In the genomic region with DNA sequence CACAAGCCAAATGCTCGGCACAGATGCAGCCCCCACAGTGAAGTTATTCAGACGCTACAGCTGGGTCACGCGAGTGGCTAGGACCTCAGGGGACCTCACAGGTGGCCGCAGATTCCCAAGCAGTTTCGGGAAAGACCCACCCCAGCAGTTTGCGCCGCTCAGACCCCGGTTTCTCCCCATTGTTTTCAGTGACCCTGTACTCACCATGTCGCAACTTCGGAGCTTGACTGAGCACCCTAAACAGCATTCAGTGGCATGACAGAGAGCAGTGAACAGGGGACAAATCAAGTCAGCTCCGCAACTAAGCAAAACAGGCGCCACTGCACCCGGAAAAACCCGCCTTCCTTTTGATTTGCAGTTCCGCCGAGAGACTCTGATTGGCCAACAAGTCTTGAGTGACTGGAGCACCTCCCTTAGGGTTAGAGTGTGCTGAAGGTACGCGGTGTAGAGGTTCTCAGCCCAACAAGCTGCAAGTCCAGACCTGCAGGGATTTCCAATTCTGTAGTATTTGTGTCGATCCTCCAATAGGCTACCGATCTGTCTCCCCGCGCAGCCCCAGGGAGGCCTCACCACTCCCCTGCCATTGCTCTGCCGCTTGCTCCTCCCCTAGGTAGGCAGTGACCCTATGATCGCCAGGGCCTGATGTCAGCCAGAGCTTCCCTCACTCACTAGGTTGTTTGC, we compare ENCODE assay signal across 8 mouse cellular contexts. TPM values are rescaled to one million over a fixed set of nuclear protein-coding genes. Genes with fewer than 3 reads are reported as not detected.
DNase-seq lines count a peak whose midpoint lies in the region; ATAC-seq and TF ChIP-seq lines count a peak whose summit lies in the region.
"Not testable (repeated sequence)": the region's sequence is repeated elsewhere in the genome, so short reads cannot be mapped to it uniquely, and the experiment has no call there.

A gene (minus strand): TSS at position 496 of the 681 bp plus-strand sequence.

- WGBS in cerebellum, adult 2 months, result under 1% methylated on average over 25 of the region's 25 CpGs
- WGBS in forebrain, postnatal 0 days, result 2% methylated on average over 23 of the region's 25 CpGs
- WGBS in lung, embryonic 15.5 days, result under 1% methylated on average over 25 of the region's 25 CpGs
- WGBS in olfactory bulb, adult 2 months, result under 1% methylated on average over 25 of the region's 25 CpGs

- not testable (repeated sequence) for H3K4me1 ChIP-seq in MEL (ENCODE audit: control insufficient read depth in 1 of 2, insufficient read depth in 2 of 2, low read length in 2 of 2); cerebellum, adult 2 months (ENCODE audit: control insufficient read depth, insufficient read depth, low read length); forebrain, postnatal 0 days (ENCODE audit: insufficient read depth); lung, embryonic 15.5 days; olfactory bulb, adult 2 months (ENCODE audit: control insufficient read depth, insufficient read depth, low read length)

- ATAC-seq in forebrain, postnatal 0 days, result peak; percentile 97
- ATAC-seq in hematopoietic stem cell, adult 5-6 weeks (replicated peaks in 1 of 2; ENCODE audit: insufficient read depth in 1 of 2, low FRiP score in 2 of 2, low TSS enrichment in 1 of 2, low read depth in 1 of 2, poor library complexity in 2 of 2, severe bottlenecking in 2 of 2), result peak; percentile 99
- ATAC-seq in lung, embryonic 15.5 days (ENCODE audit: borderline replicate concordance, extremely low read depth, low FRiP score, low TSS enrichment), result peak; percentile 94

- DNase-seq in MEL (ENCODE audit: low read depth, low spot score), result peak; percentile 87
- peak; percentile 78 to 83 for DNase-seq in cerebellum, adult 2 months
- peak; percentile 33 for DNase-seq in forebrain, postnatal 0 days
- peak; percentile 46 for DNase-seq in layer of hippocampus, adult 9-10 months (ENCODE audit: low spot score)
- DNase-seq in thymus, postnatal 0 days (ENCODE audit: low spot score), result peak; percentile 72

- H3K9me3 ChIP-seq in MEL (replicated peaks; ENCODE audit: insufficient read depth, low read length); forebrain, postnatal 0 days (ENCODE audit: low read length); lung, embryonic 15.5 days: not testable (repeated sequence)

- TF ChIP-seq EP300 in MEL (IDR thresholded peaks at IDR 0.05; ENCODE audit: low read depth in 1 of 2, low read length in 2 of 2), result not testable (repeated sequence)

- not testable (repeated sequence) for H3K27me3 ChIP-seq in MEL (ENCODE audit: control insufficient read depth in 1 of 2, insufficient read depth in 2 of 2, low read length in 2 of 2); cerebellum, adult 2 months (ENCODE audit: control insufficient read depth, insufficient read depth, low read length); forebrain, postnatal 0 days (ENCODE audit: insufficient read depth, low read length); lung, embryonic 15.5 days

- TF ChIP-seq CTCF in MEL (IDR thresholded peaks at IDR 0.05 in 2 of 3, conservative IDR thresholded peaks at IDR 0.05 in 1 of 3; ENCODE audit: control insufficient read depth in 1 of 3, insufficient read depth in 1 of 3, low read depth in 2 of 3, low read length in 3 of 3, poor library complexity in 1 of 3, severe bottlenecking in 1 of 3); cerebellum, adult 2 months (IDR thresholded peaks at IDR 0.05; ENCODE audit: borderline replicate concordance, insufficient read depth, low read depth, low read length); forebrain, postnatal 0 days (IDR thresholded peaks at IDR 0.05; ENCODE audit: low read depth); olfactory bulb, adult 2 months (IDR thresholded peaks at IDR 0.05; ENCODE audit: insufficient read depth, low read depth, low read length): not testable (repeated sequence)

- H3K79me2 ChIP-seq in MEL (ENCODE audit: control insufficient read depth, insufficient read depth, low read length, poor library complexity), result not testable (repeated sequence)

- not testable (repeated sequence) for H3K36me3 ChIP-seq in MEL (ENCODE audit: control insufficient read depth in 1 of 2, insufficient read depth in 2 of 2, low read length in 2 of 2); forebrain, postnatal 0 days (ENCODE audit: insufficient read depth); lung, embryonic 15.5 days

- H3K9ac ChIP-seq in MEL (ENCODE audit: control insufficient read depth, low read depth, low read length, poor library complexity, severe bottlenecking), result peak within 1 kb of the TSS; percentile 75
- H3K9ac ChIP-seq in forebrain, postnatal 0 days, result peak within 1 kb of the TSS; percentile 44
- peak within 1 kb of the TSS; percentile 56 for H3K9ac ChIP-seq in lung, embryonic 15.5 days

- peak within 1 kb of the TSS; percentile 57 for H3K4me2 ChIP-seq in forebrain, postnatal 0 days (ENCODE audit: low read depth)
- H3K4me2 ChIP-seq in lung, embryonic 15.5 days, result peak within 1 kb of the TSS; percentile 55

- not testable (repeated sequence) for TF ChIP-seq POLR2A in MEL (IDR thresholded peaks at IDR 0.05; ENCODE audit: control insufficient read depth in 1 of 2, insufficient read depth in 1 of 2, low read depth in 1 of 2, low read length in 2 of 2, poor library complexity in 1 of 2); olfactory bulb, adult 2 months (IDR thresholded peaks at IDR 0.05; ENCODE audit: insufficient read depth, low read depth, low read length)
- 0 out of 2 replicates have a peak, but pooled peaks have one; percentile 10 for TF ChIP-seq POLR2A in cerebellum, adult 2 months (IDR thresholded peaks at IDR 0.05; ENCODE audit: borderline replicate concordance, insufficient read depth, low read length)

- H3K27ac ChIP-seq in MEL (ENCODE audit: control insufficient read depth, low read depth, low read length), result peak within 1 kb of the TSS; percentile 52
- H3K27ac ChIP-seq in cerebellum, adult 2 months (ENCODE audit: insufficient read depth, low read length); forebrain, postnatal 0 days (ENCODE audit: low read depth, low read length): not testable (repeated sequence)
- H3K27ac ChIP-seq in lung, embryonic 15.5 days, result peak within 1 kb of the TSS; percentile 69
- H3K27ac ChIP-seq in olfactory bulb, adult 2 months (ENCODE audit: insufficient read depth, low read depth, low read length), result peak within 1 kb of the TSS; percentile 3; the same call in 1 of the 2 replicates

- peak within 1 kb of the TSS; percentile 83 to 95 for H3K4me3 ChIP-seq in MEL (ENCODE audit: control insufficient read depth in 1 of 2, insufficient read depth in 1 of 2, low read depth in 2 of 2, low read length in 2 of 2)
- H3K4me3 ChIP-seq in cerebellum, adult 2 months (replicated peaks; ENCODE audit: insufficient read depth, low read depth, low read length), result peak within 1 kb of the TSS; percentile 61
- peak within 1 kb of the TSS; percentile 45 for H3K4me3 ChIP-seq in forebrain, postnatal 0 days (ENCODE audit: low read depth, low read length)
- H3K4me3 ChIP-seq in lung, embryonic 15.5 days, result peak within 1 kb of the TSS; percentile 63
- H3K4me3 ChIP-seq in olfactory bulb, adult 2 months (ENCODE audit: insufficient read depth, low read depth, low read length), result peak within 1 kb of the TSS; percentile 56

- TF ChIP-seq RAD21 in MEL (IDR thresholded peaks at IDR 0.05; ENCODE audit: low read depth, low read length), result not testable (repeated sequence)

RNA-seq across cellular contexts. Expression of the gene that starts here (rescaled TPM):
- total RNA-seq in MEL (2012; rRNA removed), result 5.8 and 6.6 TPM in 2 replicates
- 100 to 1,000 TPM in 1 of 2 experiments, 1 to 10 TPM in 1; 2.8 to 172 TPM for polyA plus RNA-seq in MEL (2012; ENCODE audit: insufficient read depth in 1 of 2, insufficient read length in 2 of 2, low read depth in 1 of 2, low replicate concordance in 2 of 2, missing spikeins in 1 of 2)
- polyA plus RNA-seq in cerebellum, adult 2 months (2012; rRNA removed), result 3.5 and 3.8 TPM in 2 replicates
- 1.5 and 1.6 TPM in 2 replicates for total RNA-seq in forebrain, postnatal 0 days (2014; rRNA removed)
- polyA plus RNA-seq in forebrain, postnatal 0 days (2015; fragmentation: Nextera tagmentation; extraction: Ambion mirVana), result 4.2 and 5.4 TPM in 2 replicates
- 15.6 and 25.7 TPM in 2 replicates for total RNA-seq in hematopoietic stem cell, adult 5-6 weeks (2017)
- polyA plus RNA-seq in lung, embryonic 15.5 days (2015; fragmentation: Nextera tagmentation; extraction: Ambion mirVana), result 11.0 and 12.7 TPM in 2 replicates
- not detected in 2 replicates for polyA plus RNA-seq in olfactory bulb, adult 2 months (2012; ENCODE audit: insufficient read depth, insufficient read length, low replicate concordance, missing spikeins)
- 17.6 and 21.1 TPM in 2 replicates for polyA plus RNA-seq in thymus, postnatal 0 days (2015; fragmentation: Nextera tagmentation; extraction: Ambion mirVana)

Comparison
In these comparisons a context has a peak if more than half of its experiments do, and no peak if none do; other contexts are left out.
1. DNase-seq: peak in every context shown above with its lines; median percentile 87 in MEL; 80 in cerebellum, adult 2 months; 72 in thymus, postnatal 0 days; 46 in layer of hippocampus, adult 9-10 months; 33 in forebrain, postnatal 0 days.